Mouse (Mus musculus) testis, adult 2 months (tissue): Measurements from ENCODE around the gene Camta1. TPM values are rescaled to one million over a fixed set of nuclear protein-coding genes. Genes with fewer than 3 reads are reported as not detected.

Source experiments
- H3K27ac ChIP-seq: fragments of 200-500 bp; 2 replicates; pipeline ENCODE4 v1.5.1; 2012; ENCODE audit warnings: low read depth, low read length; ENCODE audit not compliant: control insufficient read depth, insufficient read depth
- H3K27me3 ChIP-seq: fragments of 200-500 bp; 2 replicates; pipeline ENCODE4 v1.6.1; 2012; ENCODE audit warnings: mild to moderate bottlenecking, low read length, moderate library complexity; ENCODE audit not compliant: control insufficient read depth, insufficient read depth
- H3K36me3 ChIP-seq: fragments of 200-500 bp; 2 replicates; pipeline ENCODE4 v1.6.1; 2012; ENCODE audit warnings: mild to moderate bottlenecking, low read length; ENCODE audit not compliant: control insufficient read depth, insufficient read depth
- H3K4me1 ChIP-seq: fragments of 200-500 bp; 2 replicates; pipeline ENCODE4 v1.6.1; 2012; ENCODE audit warnings: low read length; ENCODE audit not compliant: control insufficient read depth, insufficient read depth
- H3K4me3 ChIP-seq: fragments of 200-500 bp; 2 replicates; pipeline ENCODE4 v1.5.1; 2012; ENCODE audit warnings: low read depth, mild to moderate bottlenecking, low read length, moderate library complexity, mixed read lengths; ENCODE audit not compliant: control insufficient read depth
- CTCF ChIP-seq: fragments of 200-500 bp; IDR thresholded peaks from 2 replicates; pipeline ENCODE4 v1.5.1; 2012; ENCODE audit warnings: low read depth, mild to moderate bottlenecking, inconsistent platforms, low read length, moderate library complexity; ENCODE audit not compliant: control insufficient read depth, insufficient read depth, insufficient replicate concordance
- POLR2A ChIP-seq: fragments of 200-500 bp; IDR thresholded peaks from 2 replicates; pipeline ENCODE4 v1.6.1; 2012; ENCODE audit warnings: low read depth, mild to moderate bottlenecking, inconsistent platforms, low read length, moderate library complexity; ENCODE audit not compliant: control insufficient read depth
- polyA plus RNA-seq: library from polyadenylated mRNA; depleted of rRNA; stranded (reverse); fragments of >200 nt; gene quantifications from 2 replicates; pipeline ENCODE4 v1.2.3, GENCODE M21; 2012

Camta1 gene
- polyA plus RNA-seq, 1 experiment = 15.4 TPM

DNA sequence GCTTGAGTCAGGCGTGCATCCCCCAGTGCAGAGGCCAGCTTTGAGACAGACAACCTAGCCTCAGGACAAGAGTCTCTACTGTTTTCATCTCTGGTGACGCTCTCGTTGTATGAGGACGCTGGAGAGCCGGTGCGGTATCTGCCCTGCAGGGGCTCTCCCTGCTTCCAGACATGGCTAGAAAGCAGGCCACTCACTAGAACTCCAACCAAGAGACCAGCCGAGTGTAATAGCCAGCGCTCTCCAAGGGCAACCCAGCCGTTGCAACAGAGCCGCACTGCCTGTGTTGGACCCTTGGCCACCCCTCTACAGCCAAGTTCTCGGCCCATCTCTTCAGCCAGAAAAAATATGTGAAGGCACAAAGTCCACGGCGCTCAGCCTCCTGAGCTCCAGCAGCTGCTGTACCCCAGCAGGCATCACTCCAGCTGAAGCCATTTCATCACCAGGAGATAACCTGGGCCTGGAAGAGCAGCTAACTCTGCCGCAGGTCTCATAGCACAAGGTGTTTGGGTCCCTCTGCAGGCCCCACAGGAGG lies 443.3 kb downstream of the Camta1 start:
- Histone ChIP-seq H3K36me3 (no peaks in the 10 kb centered on the region), H3K27me3 (no peaks in the 10 kb centered on the region), H3K27ac (no peak overlapping the region), H3K4me1 (no peaks in the 10 kb centered on the region), H3K4me3 (no peak overlapping the region)
- no peak for TF ChIP-seq POLR2A
- no peak for TF ChIP-seq CTCF

DNA sequence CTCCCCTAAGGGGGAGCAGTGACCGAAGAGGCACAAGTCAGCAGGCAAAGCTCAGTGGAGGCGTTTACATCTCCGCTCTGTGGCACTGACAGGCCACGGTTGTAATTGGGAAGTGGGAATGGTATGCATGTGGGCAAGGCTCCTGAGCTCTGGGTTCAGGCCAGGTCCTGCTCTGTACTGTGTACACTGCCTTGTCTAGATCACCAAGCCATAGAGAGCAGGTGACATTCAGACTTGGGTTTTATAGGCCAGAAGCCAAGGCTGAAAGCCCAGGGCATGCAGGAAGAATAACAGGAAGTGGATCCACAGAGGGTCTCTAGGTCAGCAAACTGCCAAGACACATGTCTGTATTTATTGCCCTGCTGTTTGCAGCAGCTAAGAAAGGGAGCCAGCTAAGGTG lies 445.9 kb downstream of the Camta1 start:
- Histone ChIP-seq H3K27me3 (no peaks in the 10 kb centered on the region), H3K27ac (no peak overlapping the region), H3K4me1 (peaks cover 9% of the 10 kb centered on the region), H3K36me3 (no peaks in the 10 kb centered on the region), H3K4me3 (no peak overlapping the region)
- TF ChIP-seq POLR2A = no peak

DNA sequence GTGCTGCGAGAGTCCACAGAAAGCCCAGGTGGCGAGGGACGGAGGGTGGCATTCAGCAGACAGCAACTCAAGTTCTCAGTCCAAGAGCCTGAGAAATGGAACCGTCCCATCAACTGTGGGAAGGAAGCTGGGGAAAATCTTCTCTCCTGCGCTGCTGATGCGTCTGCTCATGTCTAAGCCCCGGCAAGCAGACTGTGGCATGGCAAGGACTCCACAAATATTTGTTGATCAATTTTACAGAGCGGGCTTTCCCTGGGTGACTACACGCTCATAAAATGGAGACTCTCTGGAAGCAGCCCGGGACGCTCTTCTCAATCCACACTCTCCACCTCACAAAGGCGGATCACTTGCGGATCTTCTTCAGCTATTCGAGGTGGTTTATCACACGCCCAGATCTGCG lies 446.3 kb downstream of the Camta1 start:
- peaks cover 9% of the 10 kb centered on the region for H3K4me1 ChIP-seq
- TF ChIP-seq CTCF (no peak), POLR2A (no peak)
- no peak overlapping the region for H3K27ac ChIP-seq
- no peaks in the 10 kb centered on the region for H3K36me3 ChIP-seq
- H3K4me3 ChIP-seq = no peak overlapping the region
- no peaks in the 10 kb centered on the region for H3K27me3 ChIP-seq

DNA sequence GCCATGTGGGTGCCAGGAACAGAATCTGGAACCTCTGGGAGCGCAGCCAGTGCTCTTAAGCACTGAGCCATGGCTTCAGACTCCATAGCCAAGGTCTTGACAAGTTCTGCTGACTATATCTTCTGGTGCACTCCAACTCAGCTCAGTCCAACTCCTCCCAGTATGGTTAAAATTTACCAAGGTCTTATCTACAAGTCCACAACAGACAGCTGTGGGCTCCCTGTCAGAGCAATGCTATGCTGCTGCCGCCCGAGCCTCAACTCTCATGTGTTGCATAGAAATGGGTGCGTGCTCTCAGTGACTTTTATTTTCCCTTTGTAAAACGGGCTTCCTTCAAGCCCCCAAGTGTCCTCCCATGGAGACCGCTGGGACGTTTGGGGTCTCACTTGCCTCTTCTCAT lies 446.7 kb downstream of the Camta1 start:
- Histone ChIP-seq H3K27me3 (no peaks in the 10 kb centered on the region), H3K27ac (no peak overlapping the region), H3K36me3 (no peaks in the 10 kb centered on the region), H3K4me3 (no peak overlapping the region), H3K4me1 (peaks cover 9% of the 10 kb centered on the region)
- TF ChIP-seq POLR2A (no peak), CTCF (no peak)

DNA sequence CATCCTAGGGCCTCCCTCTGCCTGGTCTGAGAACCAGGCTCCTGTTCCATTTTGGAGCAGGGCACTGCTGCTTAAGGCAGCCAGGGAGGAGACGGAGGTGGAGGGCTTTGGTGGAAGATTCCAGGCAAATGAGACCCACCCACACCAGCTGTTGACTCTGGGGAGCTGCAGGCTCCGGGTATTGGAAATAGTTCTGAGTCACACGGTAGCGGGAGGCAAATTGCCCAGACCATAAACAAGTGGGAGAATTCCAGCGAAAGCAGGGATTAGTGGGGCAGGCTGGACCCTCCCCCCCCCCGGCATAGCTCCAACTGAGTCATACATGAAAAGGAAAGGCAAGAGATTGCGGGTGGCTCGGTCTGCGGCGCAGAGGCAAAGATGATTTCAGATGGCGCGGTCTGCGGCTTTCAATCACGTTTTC lies 450.0 kb downstream of the Camta1 start:
- TF ChIP-seq POLR2A (no peak), CTCF (no peak)
- H3K27ac ChIP-seq = no peak overlapping the region
- H3K4me1 ChIP-seq = peaks cover 9% of the 10 kb centered on the region
- H3K27me3 ChIP-seq = no peaks in the 10 kb centered on the region
- H3K4me3 ChIP-seq = no peak overlapping the region
- no peaks in the 10 kb centered on the region for H3K36me3 ChIP-seq

DNA sequence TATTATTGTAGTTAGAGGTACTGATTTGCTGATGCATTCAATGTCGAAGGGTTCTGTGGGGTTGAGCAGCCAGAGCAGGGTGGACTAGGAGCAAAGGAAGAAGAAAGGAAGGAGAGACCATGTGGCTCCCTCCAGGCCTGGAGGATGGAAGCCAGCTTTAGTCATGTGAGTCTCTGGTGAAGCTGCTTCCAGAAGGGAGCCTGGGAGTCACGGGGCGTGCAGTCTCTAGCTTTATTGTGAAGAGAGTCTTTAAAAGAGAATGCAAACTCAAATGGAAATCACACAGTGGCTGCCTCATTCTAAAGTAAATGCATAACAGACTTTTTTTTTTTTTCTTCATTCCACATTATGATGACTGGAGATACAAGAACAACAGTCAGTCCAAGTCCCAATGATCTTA lies 450.7 kb downstream of the Camta1 start:
- H3K4me3 ChIP-seq = no peak overlapping the region
- H3K4me1 ChIP-seq = peaks cover 9% of the 10 kb centered on the region
- H3K27me3 ChIP-seq = no peaks in the 10 kb centered on the region
- TF ChIP-seq CTCF (no peak), POLR2A (no peak)
- no peak overlapping the region for H3K27ac ChIP-seq
- no peaks in the 10 kb centered on the region for H3K36me3 ChIP-seq

DNA sequence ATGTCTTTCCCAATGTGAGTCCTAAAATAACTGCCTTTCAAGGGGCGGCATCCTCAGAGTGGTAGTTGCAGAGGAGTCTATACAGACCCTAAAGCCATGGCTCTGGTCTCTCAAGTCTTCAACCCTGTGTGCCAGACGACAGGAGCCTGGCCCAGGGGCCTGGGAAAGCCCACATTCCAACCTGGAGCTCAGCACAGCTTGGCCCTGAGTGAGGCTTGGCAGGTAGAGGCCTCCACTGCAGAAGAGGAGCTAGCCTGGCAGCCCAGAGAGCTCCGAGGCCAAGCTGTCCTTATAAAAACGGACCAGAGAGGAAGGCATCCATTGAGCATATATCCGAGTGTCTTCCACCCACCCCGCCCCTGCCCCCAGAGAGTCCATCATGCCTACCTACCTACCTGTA lies 452.4 kb downstream of the Camta1 start:
- no peaks in the 10 kb centered on the region for H3K27me3 ChIP-seq
- no peaks in the 10 kb centered on the region for H3K36me3 ChIP-seq
- TF ChIP-seq POLR2A (no peak), CTCF (no peak)
- H3K4me1 ChIP-seq = peaks cover 18% of the 10 kb centered on the region
- no peak overlapping the region for H3K27ac ChIP-seq
- no peak overlapping the region for H3K4me3 ChIP-seq

DNA sequence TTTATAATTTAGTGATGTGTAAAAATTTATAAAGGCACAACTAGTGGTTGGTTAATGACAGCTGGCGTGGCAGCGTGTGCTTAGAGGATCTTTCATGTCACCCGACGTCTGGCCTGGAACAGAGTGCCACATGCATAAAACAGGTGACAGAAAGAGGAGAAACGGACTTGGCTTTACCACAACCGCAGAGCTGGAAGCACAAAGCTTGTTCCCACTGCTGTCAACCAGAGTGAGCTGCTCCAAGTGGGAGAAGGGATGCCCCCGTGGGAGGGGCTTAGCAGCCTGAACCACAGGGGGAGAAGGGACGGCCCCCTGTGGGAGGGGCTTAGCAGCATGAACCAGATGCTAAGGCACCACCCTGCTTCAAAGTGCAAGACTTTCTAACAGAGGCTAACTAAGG lies 452.9 kb downstream of the Camta1 start:
- Histone ChIP-seq H3K36me3 (no peaks in the 10 kb centered on the region), H3K27ac (no peak overlapping the region), H3K4me1 (peaks cover 21% of the 10 kb centered on the region), H3K27me3 (no peaks in the 10 kb centered on the region), H3K4me3 (no peak overlapping the region)
- TF ChIP-seq POLR2A = no peak
